Mouse (Mus musculus) megakaryocyte, embryonic 14.5 days (primary cell): Measurements from ENCODE around the gene Txn1.

Source experiments
- FLI1 ChIP-seq: IDR thresholded peaks from 2 replicates; pipeline ENCODE4 v1.6.1; 2012; ENCODE audit warnings: low read length, inconsistent platforms, mixed read lengths
- GATA1 ChIP-seq: IDR thresholded peaks from 3 replicates; pipeline ENCODE4 v1.6.1; 2012; ENCODE audit warnings: mixed read lengths, low read length, inconsistent platforms, borderline replicate concordance

DNA sequence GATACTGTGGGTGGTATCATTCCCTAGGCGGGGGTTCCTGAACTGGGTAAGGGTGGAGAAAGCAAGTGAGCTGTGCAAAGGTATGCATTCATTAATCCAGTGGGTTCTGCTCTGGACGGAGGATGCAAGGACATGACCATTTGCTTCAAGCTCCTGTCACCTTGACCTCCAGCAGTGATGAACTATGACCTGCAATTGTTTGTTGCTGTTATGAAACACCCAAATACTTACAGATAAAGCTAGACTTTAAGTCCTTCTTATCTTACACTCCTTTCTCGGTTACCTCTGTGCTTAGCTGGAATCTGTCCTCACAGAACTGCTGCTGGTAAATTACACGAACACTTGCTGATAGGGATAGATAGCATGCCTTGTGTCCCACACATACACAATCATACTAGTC, 15.6 kb downstream of the Txn1 start:
- TF ChIP-seq GATA1 (no peak), FLI1 (no peak)
